Mouse (Mus musculus) retina, adult 2 months (tissue): ENCODE results near the gene Smim1.
A peak's percentile ranks its signal among the peaks of the same experiment; 100 is the strongest.

Experiments
- DNase-seq: peaks from one replicate; pipeline ENCODE4 v3.0.0-alpha.2; 2012; ENCODE audit warnings: low read depth, low spot score

The Smim1 gene

GRCm38 (mm10) chr4:154021432-154021831, 4.6 kb downstream of the Smim1 start:
- DNase-seq, result no peak

- DNase-seq, result no peak
Observed at GRCm38 (mm10) chr4:154019571-154019970, 6.5 kb downstream of the Smim1 start.

- DNase-seq, result no peak
Observed at GRCm38 (mm10) chr4:154015476-154015875, 10.6 kb downstream of the Smim1 start.

GRCm38 (mm10) chr4:154012132-154012882, 13.7 kb downstream of the Smim1 start:
- DNase-seq, result no peak

GRCm38 (mm10) chr4:154011646-154012089, 14.4 kb downstream of the Smim1 start, which contains the start of gene Lrrc47:
Gene Lrrc47 (plus strand): TSS chr4:154011731.
- DNase-seq, result peak; percentile 79

GRCm38 (mm10) chr4:154010907-154011645, 15.0 kb downstream of the Smim1 start:
- DNase-seq, result no peak

- no peak for DNase-seq
Observed at GRCm38 (mm10) chr4:154007759-154008158, 18.3 kb downstream of the Smim1 start.

GRCm38 (mm10) chr4:154006264-154006663, 19.8 kb downstream of the Smim1 start:
- no peak for DNase-seq

GRCm38 (mm10) chr4:154005488-154005887, 20.5 kb downstream of the Smim1 start:
- DNase-seq, result no peak

GRCm38 (mm10) chr4:153993505-153993904, 32.5 kb downstream of the Smim1 start:
- DNase-seq, result no peak

- no peak for DNase-seq
Observed at GRCm38 (mm10) chr4:153992715-153993114, 33.3 kb downstream of the Smim1 start.

- DNase-seq, result no peak
Observed at GRCm38 (mm10) chr4:153980470-153980869, 45.6 kb downstream of the Smim1 start.

- no peak for DNase-seq
Observed at GRCm38 (mm10) chr4:153979243-153979642, 46.8 kb downstream of the Smim1 start.

- no peak for DNase-seq
Observed at GRCm38 (mm10) chr4:153975768-153976167, 50.3 kb downstream of the Smim1 start.

GRCm38 (mm10) chr4:153975292-153975662, 50.8 kb downstream of the Smim1 start:
- no peak for DNase-seq

GRCm38 (mm10) chr4:153974431-153975291, 51.4 kb downstream of the Smim1 start, which contains the start of the genes Dffb and Cep104:
Gene Dffb (minus strand): TSS chr4:153975126.
Gene Cep104 (plus strand): TSS chr4:153975194.
- peak; percentile 89 for DNase-seq
